Mouse (Mus musculus): ENCODE results near the gene Fstl5. TPM values are rescaled to one million over a fixed set of nuclear protein-coding genes. Genes with fewer than 3 reads are reported as not detected.
"Not testable (repeated sequence)": the region's sequence is repeated elsewhere in the genome, so short reads cannot be mapped to it uniquely, and the experiment has no call there.

Fstl5 gene
- polyA plus RNA-seq, 1 experiment from 2014 or later = 17.1 TPM

DNA sequence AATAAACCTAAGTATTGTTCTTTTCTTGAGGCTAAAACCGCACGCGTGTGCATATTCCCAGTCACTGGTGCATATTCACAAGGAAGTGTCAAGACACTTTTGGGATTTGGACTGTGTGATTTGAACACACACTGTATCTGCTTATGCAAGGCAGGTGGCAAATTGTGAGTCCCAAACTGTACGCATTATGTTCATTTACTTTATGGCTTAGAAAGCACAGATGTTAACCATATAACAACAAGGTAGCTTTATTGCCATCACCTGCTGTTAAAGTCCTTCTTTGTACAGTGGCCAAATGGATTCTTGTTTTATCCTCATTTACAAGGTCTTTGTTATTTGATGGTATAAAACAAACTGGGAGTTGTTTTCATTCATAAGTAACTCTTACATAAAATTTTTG is 295.8 kb downstream of the Fstl5 start:
- Histone ChIP-seq H3K9ac (ENCODE audit: low read depth, low read length) (no peak overlapping the region), H3K4me1 (ENCODE audit: control insufficient read depth, insufficient read depth, low read length) (no peaks in the 10 kb centered on the region), H3K36me3 (ENCODE audit: control insufficient read depth, insufficient read depth, low read length) (no peaks in the 10 kb centered on the region), H3K4me2 (ENCODE audit: low read depth, low read length) (no peak overlapping the region), H3K27ac (replicated peaks; ENCODE audit: low read depth, low read length) (no peak overlapping the region), H3K4me3 (ENCODE audit: low read depth, low read length) (no peak overlapping the region), H3K9me3 (ENCODE audit: control insufficient read depth, low read length) (no peaks in the 10 kb centered on the region), H3K27me3 (replicated peaks; ENCODE audit: control insufficient read depth, insufficient read depth, low read length) (no peaks in the 10 kb centered on the region)
- WGBS = 91% methylated on average over 4 of the region's 4 CpGs
- DNase-seq (ENCODE audit: low spot score) (no peak), ATAC-seq (ENCODE audit: low read depth) (no peak)

DNA sequence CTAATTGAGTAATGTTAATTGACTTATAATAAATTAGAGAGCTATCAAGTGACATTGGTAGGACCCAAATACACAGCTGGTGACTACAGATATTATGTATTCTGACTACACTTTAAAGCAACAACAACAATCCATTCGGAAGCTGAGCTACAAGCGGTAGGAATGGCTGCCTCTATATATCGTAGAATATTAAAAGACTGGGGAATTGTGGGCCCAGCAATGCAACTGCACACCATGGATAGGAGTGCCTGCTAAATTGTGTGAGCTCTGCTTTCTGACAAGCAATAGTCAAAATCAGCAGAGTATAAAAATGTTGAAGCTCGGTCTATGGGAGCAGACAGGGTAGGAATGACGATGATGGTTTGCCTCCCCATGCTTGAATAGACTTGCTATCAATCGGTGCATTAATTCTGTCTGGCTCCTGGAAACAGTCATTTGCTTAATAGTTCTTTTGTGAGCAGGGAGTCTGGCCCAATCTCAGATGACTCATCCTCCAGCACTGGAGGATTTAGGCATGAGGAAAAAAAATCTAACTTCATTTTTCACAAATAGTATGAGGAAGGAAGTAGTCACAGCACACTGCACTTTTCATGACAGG is 354.8 kb downstream of the Fstl5 start:
- Histone ChIP-seq H3K27me3 (replicated peaks; ENCODE audit: control insufficient read depth, insufficient read depth, low read length) (no peaks in the 10 kb centered on the region), H3K4me1 (ENCODE audit: control insufficient read depth, insufficient read depth, low read length) (no peaks in the 10 kb centered on the region), H3K4me3 (ENCODE audit: low read depth, low read length) (no peak overlapping the region), H3K36me3 (ENCODE audit: control insufficient read depth, insufficient read depth, low read length) (no peaks in the 10 kb centered on the region), H3K4me2 (ENCODE audit: low read depth, low read length) (no peak overlapping the region), H3K9ac (ENCODE audit: low read depth, low read length) (no peak overlapping the region), H3K9me3 (ENCODE audit: control insufficient read depth, low read length) (no peaks in the 10 kb centered on the region), H3K27ac (replicated peaks; ENCODE audit: low read depth, low read length) (no peak overlapping the region)
- peak; percentile 12 for DNase-seq (ENCODE audit: low spot score)
- ATAC-seq (ENCODE audit: low read depth) = no peak
- WGBS = 84% methylated on average over 6 of the region's 6 CpGs

GRCm38 (mm10) chr3:76467229-76467874 is 393.3 kb downstream of the Fstl5 start:
- no peak overlapping the region for H3K9ac ChIP-seq (ENCODE audit: low read depth, low read length)
- H3K27ac ChIP-seq (replicated peaks; ENCODE audit: low read depth, low read length) = no peak overlapping the region
- H3K4me1 ChIP-seq (ENCODE audit: control insufficient read depth, insufficient read depth, low read length) = no peaks in the 10 kb centered on the region
- no peaks in the 10 kb centered on the region for H3K27me3 ChIP-seq (replicated peaks; ENCODE audit: control insufficient read depth, insufficient read depth, low read length)
- ATAC-seq (ENCODE audit: low read depth) (no peak), DNase-seq (ENCODE audit: low spot score) (no peak)
- no peak overlapping the region for H3K4me2 ChIP-seq (ENCODE audit: low read depth, low read length)
- no peaks in the 10 kb centered on the region for H3K36me3 ChIP-seq (ENCODE audit: control insufficient read depth, insufficient read depth, low read length)
- H3K9me3 ChIP-seq (ENCODE audit: control insufficient read depth, low read length) = no peaks in the 10 kb centered on the region
- H3K4me3 ChIP-seq (ENCODE audit: low read depth, low read length) = no peak overlapping the region

GRCm38 (mm10) chr3:76468147-76468546 is 394.1 kb downstream of the Fstl5 start:
- Histone ChIP-seq H3K27ac (replicated peaks; ENCODE audit: low read depth, low read length) (no peak overlapping the region), H3K9me3 (ENCODE audit: control insufficient read depth, low read length) (no peaks in the 10 kb centered on the region), H3K27me3 (replicated peaks; ENCODE audit: control insufficient read depth, insufficient read depth, low read length) (no peaks in the 10 kb centered on the region), H3K9ac (ENCODE audit: low read depth, low read length) (no peak overlapping the region), H3K4me3 (ENCODE audit: low read depth, low read length) (no peak overlapping the region), H3K36me3 (ENCODE audit: control insufficient read depth, insufficient read depth, low read length) (no peaks in the 10 kb centered on the region), H3K4me1 (ENCODE audit: control insufficient read depth, insufficient read depth, low read length) (no peaks in the 10 kb centered on the region), H3K4me2 (ENCODE audit: low read depth, low read length) (no peak overlapping the region)
- ATAC-seq (ENCODE audit: low read depth) = no peak
- DNase-seq (ENCODE audit: low spot score) = no peak
- 82% methylated on average over 1 of the region's 1 CpGs for WGBS

DNA sequence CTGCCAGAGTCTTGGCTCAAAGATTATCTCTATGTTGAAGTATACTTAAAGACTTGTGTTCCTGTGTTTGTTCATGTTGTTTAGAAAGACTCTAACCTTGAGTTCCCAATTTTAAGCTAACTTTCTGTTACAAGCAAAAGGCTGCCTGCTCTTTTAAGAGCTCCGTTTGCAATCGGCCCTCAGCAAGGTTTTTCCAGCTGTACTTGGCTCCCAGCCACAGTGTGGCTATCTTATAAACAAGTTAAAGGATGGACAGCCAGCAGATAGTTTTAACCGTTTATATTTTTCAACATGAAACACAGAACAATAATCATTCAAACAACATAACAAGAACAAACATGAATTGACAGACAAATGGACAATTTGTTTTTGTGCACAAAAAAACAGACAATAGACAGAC is 433.8 kb downstream of the Fstl5 start:
- H3K36me3 ChIP-seq (ENCODE audit: control insufficient read depth, insufficient read depth, low read length); H3K4me1 ChIP-seq (ENCODE audit: control insufficient read depth, insufficient read depth, low read length); H3K9ac ChIP-seq (ENCODE audit: low read depth, low read length); DNase-seq (ENCODE audit: low spot score); H3K4me2 ChIP-seq (ENCODE audit: low read depth, low read length); ATAC-seq (ENCODE audit: low read depth); H3K27me3 ChIP-seq (replicated peaks; ENCODE audit: control insufficient read depth, insufficient read depth, low read length); H3K4me3 ChIP-seq (ENCODE audit: low read depth, low read length); H3K9me3 ChIP-seq (ENCODE audit: control insufficient read depth, low read length); H3K27ac ChIP-seq (replicated peaks; ENCODE audit: low read depth, low read length): not testable (repeated sequence)
- 83% methylated on average over 3 of the region's 3 CpGs for WGBS

- Histone ChIP-seq H3K27me3 (replicated peaks; ENCODE audit: control insufficient read depth, insufficient read depth, low read length) (no peaks in the 10 kb centered on the region), H3K36me3 (ENCODE audit: control insufficient read depth, insufficient read depth, low read length) (no peaks in the 10 kb centered on the region), H3K27ac (replicated peaks; ENCODE audit: low read depth, low read length) (no peak overlapping the region), H3K4me3 (ENCODE audit: low read depth, low read length) (no peak overlapping the region), H3K4me1 (ENCODE audit: control insufficient read depth, insufficient read depth, low read length) (no peaks in the 10 kb centered on the region), H3K4me2 (ENCODE audit: low read depth, low read length) (no peak overlapping the region), H3K9ac (ENCODE audit: low read depth, low read length) (no peak overlapping the region), H3K9me3 (ENCODE audit: control insufficient read depth, low read length) (0 out of 2 replicates have a peak, but pooled peaks cover 6% of the 10 kb centered on the region)
- ATAC-seq (ENCODE audit: low read depth) = no peak
- 84% methylated on average over 14 of the region's 14 CpGs for WGBS
- DNase-seq (ENCODE audit: low spot score) = no peak
Observed at GRCm38 (mm10) chr3:76508811-76509210, 434.7 kb downstream of the Fstl5 start.

DNA sequence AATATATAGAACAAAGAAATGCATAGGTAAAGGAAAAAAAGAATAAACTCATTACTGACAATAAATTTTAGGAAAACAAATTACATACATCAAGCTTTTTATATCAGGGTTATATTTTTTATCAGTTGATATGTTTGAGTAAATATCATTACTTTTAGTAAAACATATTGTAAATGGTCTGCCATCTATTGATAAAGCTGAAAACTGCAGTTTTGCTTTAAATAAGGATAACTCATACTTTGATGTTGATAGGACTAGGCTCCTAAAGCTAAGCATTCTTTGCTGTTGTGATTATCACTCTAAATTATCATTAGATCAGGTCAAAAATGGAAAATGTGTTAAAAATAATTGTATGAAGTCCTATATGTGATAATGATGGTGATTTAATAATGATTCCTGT is 493.3 kb downstream of the Fstl5 start:
- DNase-seq (ENCODE audit: low spot score) (peak; percentile 4), ATAC-seq (ENCODE audit: low read depth) (no peak)
- no peak overlapping the region for H3K4me2 ChIP-seq (ENCODE audit: low read depth, low read length)
- no peaks in the 10 kb centered on the region for H3K36me3 ChIP-seq (ENCODE audit: control insufficient read depth, insufficient read depth, low read length)
- H3K27ac ChIP-seq (replicated peaks; ENCODE audit: low read depth, low read length) = no peak overlapping the region
- H3K4me3 ChIP-seq (ENCODE audit: low read depth, low read length) = no peak overlapping the region
- no peaks in the 10 kb centered on the region for H3K9me3 ChIP-seq (ENCODE audit: control insufficient read depth, low read length)
- no peak overlapping the region for H3K9ac ChIP-seq (ENCODE audit: low read depth, low read length)
- H3K4me1 ChIP-seq (ENCODE audit: control insufficient read depth, insufficient read depth, low read length) = no peaks in the 10 kb centered on the region
- H3K27me3 ChIP-seq (replicated peaks; ENCODE audit: control insufficient read depth, insufficient read depth, low read length) = no peaks in the 10 kb centered on the region

GRCm38 (mm10) chr3:76572478-76572877 is 498.4 kb downstream of the Fstl5 start:
- DNase-seq (ENCODE audit: low spot score) = no peak

GRCm38 (mm10) chr3:76572920-76573541 is 499.0 kb downstream of the Fstl5 start:
- Histone ChIP-seq H3K36me3 (ENCODE audit: control insufficient read depth, insufficient read depth, low read length) (no peaks in the 10 kb centered on the region), H3K4me2 (ENCODE audit: low read depth, low read length) (no peak overlapping the region), H3K9ac (ENCODE audit: low read depth, low read length) (no peak overlapping the region), H3K27me3 (replicated peaks; ENCODE audit: control insufficient read depth, insufficient read depth, low read length) (no peaks in the 10 kb centered on the region), H3K4me3 (ENCODE audit: low read depth, low read length) (no peak overlapping the region), H3K4me1 (ENCODE audit: control insufficient read depth, insufficient read depth, low read length) (no peaks in the 10 kb centered on the region), H3K27ac (replicated peaks; ENCODE audit: low read depth, low read length) (no peak overlapping the region), H3K9me3 (ENCODE audit: control insufficient read depth, low read length) (no peaks in the 10 kb centered on the region)
- WGBS = 78% methylated on average over 3 of the region's 3 CpGs
- ATAC-seq (ENCODE audit: low read depth) (no peak), DNase-seq (ENCODE audit: low spot score) (no peak)

More at GRCm38 (mm10) chr3:76572478-76572877, 498.4 kb downstream of the Fstl5 start:
- H3K27ac ChIP-seq (replicated peaks; ENCODE audit: low read depth, low read length) = no peak overlapping the region
- no peak overlapping the region for H3K4me3 ChIP-seq (ENCODE audit: low read depth, low read length)
- H3K36me3 ChIP-seq (ENCODE audit: control insufficient read depth, insufficient read depth, low read length) = no peaks in the 10 kb centered on the region
- no peaks in the 10 kb centered on the region for H3K9me3 ChIP-seq (ENCODE audit: control insufficient read depth, low read length)
- H3K27me3 ChIP-seq (replicated peaks; ENCODE audit: control insufficient read depth, insufficient read depth, low read length) = no peaks in the 10 kb centered on the region
- H3K9ac ChIP-seq (ENCODE audit: low read depth, low read length) = no peak overlapping the region
- WGBS = 71% methylated on average over 3 of the region's 3 CpGs
- ATAC-seq (ENCODE audit: low read depth) = no peak
- H3K4me2 ChIP-seq (ENCODE audit: low read depth, low read length) = no peak overlapping the region
- no peaks in the 10 kb centered on the region for H3K4me1 ChIP-seq (ENCODE audit: control insufficient read depth, insufficient read depth, low read length)

All from embryonic facial prominence, embryonic 14.5 days (tissue).